Mouse (Mus musculus): ENCODE data around the gene Cox19.

Gene Cox19

GRCm38 (mm10) chr5:139297092-139297491 lies 54.1 kb downstream of the Cox19 start:
- DNase-seq (ENCODE audit: extremely low spot score, low spot score) = no peak

- no peak for DNase-seq (ENCODE audit: extremely low spot score, low spot score)
These were observed 57.1 kb downstream of the Cox19 start for GRCm38 (mm10) chr5:139294089-139294488.

GRCm38 (mm10) chr5:139291811-139292560 lies 59.2 kb downstream of the Cox19 start:
- DNase-seq (ENCODE audit: extremely low spot score, low spot score) = no peak

- no peak for DNase-seq (ENCODE audit: extremely low spot score, low spot score)
These were observed 60.6 kb downstream of the Cox19 start for GRCm38 (mm10) chr5:139290467-139291259.

GRCm38 (mm10) chr5:139288591-139288990 lies 62.6 kb downstream of the Cox19 start:
- no peak for DNase-seq (ENCODE audit: extremely low spot score, low spot score)

- no peak for DNase-seq (ENCODE audit: extremely low spot score, low spot score)
These were observed 63.4 kb downstream of the Cox19 start for GRCm38 (mm10) chr5:139287787-139288186.

- no peak for DNase-seq (ENCODE audit: extremely low spot score, low spot score)
These were observed 64.1 kb downstream of the Cox19 start for GRCm38 (mm10) chr5:139287099-139287498.

Data from neural tube, embryonic 10.5 days (tissue).